Mouse (Mus musculus) midbrain, embryonic 14.5 days (tissue): Measurements from ENCODE around the gene Nsd2. TPM values are rescaled to one million over a fixed set of nuclear protein-coding genes. Genes with fewer than 3 reads are reported as not detected.

ENCODE experiments used
- ATAC-seq: fragments of 200-750 bp; cut with Nextera tagmentation; 2 replicates; pipeline ENCODE4 v1.8.0; 2017; ENCODE audit warnings: moderate number of reproducible peaks, moderate library complexity; ENCODE audit not compliant: low FRiP score, low TSS enrichment
- DNase-seq: peaks from one replicate; pipeline ENCODE4 v3.0.0-alpha.2; 2015
- H3K27ac ChIP-seq: fragments of 300-500 bp; sonication (generic); replicated peaks from 2 replicates; pipeline ENCODE4 v1.5.1; 2014; ENCODE audit warnings: mild to moderate bottlenecking, low read depth, low read length, moderate library complexity
- H3K27me3 ChIP-seq: fragments of 300-500 bp; sonication (generic); 2 replicates; pipeline ENCODE4 v1.6.1; 2014; ENCODE audit warnings: low read length, control low read depth, mixed read lengths; ENCODE audit not compliant: control insufficient read depth, insufficient read depth
- H3K36me3 ChIP-seq: fragments of 300-500 bp; sonication (generic); 2 replicates; pipeline ENCODE4 v1.6.1; 2014; ENCODE audit warnings: low read length, control low read depth; ENCODE audit not compliant: control insufficient read depth, insufficient read depth
- H3K4me1 ChIP-seq: fragments of 300-500 bp; sonication (generic); 2 replicates; pipeline ENCODE4 v1.6.1; 2014; ENCODE audit warnings: mild to moderate bottlenecking, antibody characterized with exemption, low read length, control low read depth; ENCODE audit not compliant: control insufficient read depth, insufficient read depth
- H3K4me2 ChIP-seq: fragments of 300-500 bp; sonication (generic); 2 replicates; pipeline ENCODE4 v1.6.1; 2014; ENCODE audit warnings: mild to moderate bottlenecking, low read length, moderate library complexity
- H3K4me3 ChIP-seq: fragments of 300-500 bp; sonication (generic); replicated peaks from 2 replicates; pipeline ENCODE4 v1.5.1; 2014; ENCODE audit warnings: low read depth, low read length
- H3K9ac ChIP-seq: fragments of 300-500 bp; sonication (generic); replicated peaks from 2 replicates; pipeline ENCODE4 v1.6.1; 2014; ENCODE audit warnings: mild to moderate bottlenecking, low read length, moderate library complexity
- H3K9me3 ChIP-seq: fragments of 300-500 bp; sonication (generic); 2 replicates; pipeline ENCODE4 v1.6.1; 2016; ENCODE audit warnings: low read length, control low read depth, mixed read lengths; ENCODE audit not compliant: control insufficient read depth
- WGBS: fragments of 180-500 bp; shearing (Covaris S2); extraction: QIAGEN DNeasy Blood & Tissue Kit; methylation state at CpG from one replicate; pipeline ENCODE4 v1.1.7; 2014; 5-methylcytosine and 5-hydroxymethylcytosine counted together
- polyA plus RNA-seq: library from polyadenylated mRNA; unstranded; fragments of >200 nt; fragmentation: Nextera tagmentation; extraction: Ambion mirVana; gene quantifications from 2 replicates; pipeline ENCODE4 v1.2.1, GENCODE M21; 2014

The Nsd2 gene
- polyA plus RNA-seq, 1 experiment from 2014 or later: 119 TPM

DNA sequence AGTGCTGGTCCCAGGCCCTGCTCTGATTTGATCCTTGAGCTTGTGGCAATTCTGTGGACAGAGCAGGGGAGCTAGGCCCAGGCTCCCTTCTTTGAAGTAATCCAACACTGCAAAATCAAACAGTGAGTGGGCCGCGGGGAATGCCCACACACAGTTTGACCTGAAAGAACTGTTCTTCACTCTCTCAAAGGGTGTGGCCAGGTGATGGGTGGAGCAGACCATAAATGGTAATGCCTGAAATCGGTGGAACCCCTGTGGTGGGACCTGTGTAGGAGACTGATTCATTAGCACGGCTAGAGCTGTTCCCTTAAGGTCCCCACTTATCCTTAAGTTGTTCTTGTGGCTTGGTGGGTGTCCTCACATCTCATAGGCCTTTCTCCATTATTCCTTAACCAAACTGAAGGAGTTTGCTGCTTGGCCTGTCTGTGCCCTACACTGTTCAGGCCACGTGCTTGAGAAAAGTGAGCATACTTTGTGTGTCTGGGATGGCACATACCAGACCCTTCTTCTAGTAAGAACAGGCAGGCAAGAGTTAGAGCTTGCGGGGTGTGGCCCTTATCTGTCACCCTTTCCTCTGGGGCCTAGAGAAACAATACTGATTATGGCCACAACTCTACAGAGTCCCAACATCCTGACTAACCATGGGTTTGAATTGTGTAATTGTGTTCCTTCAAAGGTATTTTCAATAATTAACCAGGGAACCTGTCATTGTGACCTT, 4.4 kb upstream of the Nsd2 start:
- H3K9ac ChIP-seq: no peak overlapping the region
- no peak for DNase-seq
- H3K9me3 ChIP-seq: no peaks in the 10 kb centered on the region
- no peak overlapping the region for H3K4me3 ChIP-seq
- no peaks in the 10 kb centered on the region for H3K36me3 ChIP-seq
- H3K4me2 ChIP-seq: no peak overlapping the region
- H3K4me1 ChIP-seq: peaks cover 9% of the 10 kb centered on the region
- ATAC-seq: no peak
- no peak overlapping the region for H3K27ac ChIP-seq
- WGBS: 89% methylated on average over 6 of the region's 6 CpGs
- H3K27me3 ChIP-seq: no peaks in the 10 kb centered on the region

- WGBS: 4% methylated on average over 5 of the region's 5 CpGs
- H3K9ac ChIP-seq: no peak overlapping the region
- no peak for ATAC-seq
These were observed 2.4 kb upstream of the Nsd2 start for GRCm38 (mm10) chr5:33818104-33818503.

GRCm38 (mm10) chr5:33819141-33819875, 1.2 kb upstream of the Nsd2 start:
- Histone ChIP-seq H3K27me3 (no peaks in the 10 kb centered on the region), H3K9me3 (no peaks in the 10 kb centered on the region), H3K36me3 (0 out of 2 replicates have a peak, but pooled peaks cover 5% of the 10 kb centered on the region), H3K9ac (peak overlapping the region; percentile 83), H3K4me3 (peak overlapping the region; percentile 99), H3K27ac (peak overlapping the region; percentile 99), H3K4me1 (peaks cover 32% of the 10 kb centered on the region), H3K4me2 (peak overlapping the region; percentile 85)
- ATAC-seq (peak; percentile 18; the same call in 1 of the 2 replicates), DNase-seq (peak; percentile 27)
- 8% methylated on average over 9 of the region's 9 CpGs for WGBS

More at GRCm38 (mm10) chr5:33818104-33818503, 2.4 kb upstream of the Nsd2 start:
- H3K9me3 ChIP-seq: no peaks in the 10 kb centered on the region
- peaks cover 23% of the 10 kb centered on the region for H3K4me1 ChIP-seq
- no peaks in the 10 kb centered on the region for H3K27me3 ChIP-seq
- no peak overlapping the region for H3K4me2 ChIP-seq
- no peak for DNase-seq
- no peak overlapping the region for H3K27ac ChIP-seq
- H3K4me3 ChIP-seq: no peak overlapping the region
- 0 out of 2 replicates have a peak, but pooled peaks cover 2% of the 10 kb centered on the region for H3K36me3 ChIP-seq

DNA sequence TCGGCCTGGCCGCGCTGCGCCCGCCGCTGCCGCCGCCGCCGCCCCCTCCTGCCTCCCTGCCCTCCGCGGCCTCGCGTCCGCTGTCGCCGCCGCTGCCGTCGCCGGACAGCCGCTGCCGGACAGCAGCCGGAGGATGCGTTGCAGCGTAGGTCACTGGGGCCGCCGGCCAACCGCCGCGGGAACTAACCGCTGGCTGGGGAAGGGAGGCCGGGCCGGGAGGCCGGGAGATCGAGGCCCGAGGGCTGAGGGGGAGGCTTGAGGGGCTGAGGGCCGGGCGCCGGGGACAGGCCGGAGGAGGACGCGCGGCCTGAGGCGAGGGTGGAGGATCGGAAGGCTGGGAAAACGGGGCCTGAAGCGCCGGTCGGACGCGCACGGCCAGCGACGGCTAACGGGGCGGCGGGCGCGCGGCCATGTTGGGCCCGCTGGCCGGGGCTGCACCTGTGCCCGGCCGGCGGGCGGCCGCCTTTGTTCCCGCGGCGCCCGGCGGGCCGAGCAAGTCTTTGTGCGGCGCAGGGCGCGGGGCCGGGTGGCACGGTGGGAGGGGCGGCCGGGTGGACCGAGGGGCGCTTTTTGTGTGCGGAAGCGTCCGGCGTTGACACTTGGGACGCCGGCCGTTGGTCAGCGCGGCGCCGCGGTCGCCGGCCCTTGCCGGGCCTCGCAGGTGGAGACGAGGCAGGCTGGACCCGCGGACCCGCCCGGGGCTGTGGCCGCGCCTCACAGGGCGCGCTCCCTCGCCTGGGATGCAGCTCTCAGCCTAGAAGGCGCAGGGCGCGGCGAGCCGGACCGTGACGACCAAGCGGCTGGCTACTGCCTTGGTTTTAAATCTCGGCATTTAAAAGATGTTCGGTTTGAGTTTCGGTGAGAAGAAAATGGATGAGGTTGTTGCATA, 452 bp downstream of the Nsd2 start:
- peaks cover 45% of the 10 kb centered on the region for H3K4me1 ChIP-seq
- peak overlapping the region; percentile 85 for H3K4me2 ChIP-seq

GRCm38 (mm10) chr5:33821901-33822427, 1.4 kb downstream of the Nsd2 start:
- Histone ChIP-seq H3K9me3 (no peaks in the 10 kb centered on the region), H3K27ac (peak overlapping the region; percentile 99; the same call in 1 of the 2 replicates), H3K4me1 (peaks cover 53% of the 10 kb centered on the region), H3K36me3 (0 out of 2 replicates have a peak, but pooled peaks cover 5% of the 10 kb centered on the region), H3K9ac (peak overlapping the region; percentile 99), H3K27me3 (no peaks in the 10 kb centered on the region), H3K4me3 (peak overlapping the region; percentile 99), H3K4me2 (peak overlapping the region; percentile 85)
- WGBS: 43% methylated on average over 2 of the region's 2 CpGs
- ATAC-seq (no peak), DNase-seq (peak; percentile 7)

More for the DNA sequence above, 452 bp downstream of the Nsd2 start:
- WGBS: under 1% methylated on average over 111 of the region's 121 CpGs
- peak; percentile 35; the same call in 1 of the 2 replicates for ATAC-seq
- Histone ChIP-seq H3K9me3 (no peaks in the 10 kb centered on the region), H3K36me3 (0 out of 2 replicates have a peak, but pooled peaks cover 5% of the 10 kb centered on the region), H3K27me3 (no peaks in the 10 kb centered on the region), H3K4me3 (peak overlapping the region; percentile 99), H3K27ac (peak overlapping the region; percentile 99), H3K9ac (peak overlapping the region; percentile 99)
- peak; percentile 76 for DNase-seq

DNA sequence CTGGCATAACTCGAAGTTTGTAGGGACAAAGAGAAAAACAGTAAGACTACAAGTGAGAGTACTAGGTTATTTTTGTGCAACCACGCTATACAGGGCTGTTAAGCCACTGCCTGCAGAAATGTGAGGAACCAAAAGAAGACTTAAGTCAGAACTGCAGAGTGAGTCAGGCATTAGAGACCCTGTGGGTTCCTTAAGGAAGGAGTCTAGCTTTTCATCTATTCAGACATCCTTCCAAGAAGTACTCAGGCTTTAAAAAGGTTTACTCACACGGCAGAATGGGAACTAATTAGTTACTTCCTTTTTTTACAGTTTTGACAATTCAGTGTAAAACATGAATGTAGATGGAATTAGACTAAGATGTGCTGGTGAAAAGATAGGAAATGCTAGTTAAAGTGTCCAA, 1.9 kb downstream of the Nsd2 start:
- DNase-seq (no peak), ATAC-seq (no peak)
- Histone ChIP-seq H3K27ac (no peak overlapping the region), H3K4me3 (peak overlapping the region; percentile 99), H3K27me3 (no peaks in the 10 kb centered on the region), H3K36me3 (0 out of 2 replicates have a peak, but pooled peaks cover 5% of the 10 kb centered on the region), H3K9ac (peak overlapping the region; percentile 20; the same call in 1 of the 2 replicates), H3K4me2 (peak overlapping the region; percentile 85), H3K4me1 (peaks cover 53% of the 10 kb centered on the region), H3K9me3 (no peaks in the 10 kb centered on the region)
- WGBS: 23% methylated on average over 3 of the region's 3 CpGs

- Histone ChIP-seq H3K4me3 (no peak overlapping the region), H3K4me1 (peaks cover 43% of the 10 kb centered on the region), H3K36me3 (peaks cover 5% of the 10 kb centered on the region; the same call in 1 of the 2 replicates), H3K9me3 (no peaks in the 10 kb centered on the region), H3K4me2 (no peak overlapping the region), H3K9ac (no peak overlapping the region), H3K27ac (peak overlapping the region; percentile 38; the same call in 1 of the 2 replicates), H3K27me3 (no peaks in the 10 kb centered on the region)
- ATAC-seq: no peak
- no peak for DNase-seq
These were observed 5.5 kb downstream of the Nsd2 start for GRCm38 (mm10) chr5:33826001-33826400.

DNA sequence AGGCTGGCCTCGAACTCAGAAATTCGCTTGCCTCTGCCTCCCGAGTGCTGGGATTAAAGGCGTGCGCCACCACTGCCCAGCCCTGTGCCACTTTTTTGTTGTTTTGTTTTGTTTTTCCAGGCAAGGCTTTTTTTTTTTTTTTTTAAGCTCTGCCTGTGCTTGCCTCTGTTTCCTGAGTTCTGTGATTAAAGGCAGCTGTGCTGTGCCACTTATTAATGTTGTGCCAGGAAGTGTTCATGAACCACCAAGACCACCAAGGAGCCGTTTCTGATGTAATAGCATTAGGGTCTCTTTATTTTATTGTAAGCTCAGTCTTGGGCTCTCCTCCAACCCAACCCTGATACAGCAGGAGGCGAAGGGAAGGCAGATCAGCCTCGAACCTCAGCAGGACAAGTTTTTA, 7.6 kb downstream of the Nsd2 start:
- 84% methylated on average over 8 of the region's 8 CpGs for WGBS
- DNase-seq (no peak), ATAC-seq (no peak)
- H3K36me3 ChIP-seq: peaks cover 3% of the 10 kb centered on the region; the same call in 1 of the 2 replicates
- H3K4me3 ChIP-seq: no peak overlapping the region
- no peak overlapping the region for H3K9ac ChIP-seq
- no peak overlapping the region for H3K27ac ChIP-seq
- no peaks in the 10 kb centered on the region for H3K9me3 ChIP-seq
- peaks cover 29% of the 10 kb centered on the region for H3K4me1 ChIP-seq
- no peak overlapping the region for H3K4me2 ChIP-seq
- H3K27me3 ChIP-seq: no peaks in the 10 kb centered on the region
